Mouse (Mus musculus): ENCODE measurements at regions not wholly inside any gene's neighbourhood (a gene's known extent, or its start where the extent isn't known, plus 50 kb on each side); places are given as distances from the start of the nearest gene placed in this dataset.

DNA sequence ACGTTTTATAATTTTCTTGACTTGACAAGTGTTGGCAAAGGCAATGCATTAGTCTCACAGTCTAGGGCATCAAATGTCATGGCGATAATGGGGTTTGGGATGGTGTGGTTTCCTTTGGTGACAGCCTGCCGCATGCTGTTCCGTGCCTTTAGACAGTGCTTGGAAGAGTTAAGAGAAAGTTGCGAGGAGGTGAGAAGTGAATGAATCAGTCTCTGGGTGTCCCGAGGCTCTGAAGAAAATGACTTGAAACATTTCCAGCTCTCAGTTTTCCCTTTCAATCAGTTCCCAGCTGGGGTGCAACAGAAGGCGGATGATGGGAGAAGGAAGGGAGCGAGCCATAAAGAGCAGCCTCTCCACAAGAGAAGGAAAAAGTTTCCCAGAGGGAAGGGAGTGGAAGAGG lies 211.0 kb upstream of the Pdcd1 start:
- DNase-seq (ENCODE audit: low spot score in 2 of 2), result peak in 1 of 2 experiments; percentile 80
- intact Hi-C loops (cut with DNase I), result no loop called here

DNA sequence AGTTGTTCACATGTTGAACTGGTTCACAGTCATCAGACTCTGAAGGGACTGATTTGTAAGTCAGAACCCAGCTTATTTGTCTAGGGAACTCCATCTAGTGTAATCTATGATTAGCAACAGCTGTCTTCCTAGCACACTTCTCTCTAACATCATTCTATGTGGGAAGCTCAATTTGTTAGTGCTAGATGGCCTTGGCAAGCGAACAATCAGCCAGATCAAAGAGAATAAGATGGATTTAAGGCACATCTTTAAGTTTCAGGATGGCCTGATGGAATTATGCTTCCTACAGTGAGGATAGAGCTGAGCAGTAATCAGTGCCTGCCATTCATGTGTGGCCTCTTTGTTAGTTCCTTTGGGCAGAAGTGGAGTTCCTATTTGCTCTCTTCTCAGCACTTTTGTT lies 183.1 kb upstream of the Pdcd1 start:
- no peak for DNase-seq (ENCODE audit: low spot score in 2 of 2)
- intact Hi-C loops (cut with DNase I), result no loop called here

DNA sequence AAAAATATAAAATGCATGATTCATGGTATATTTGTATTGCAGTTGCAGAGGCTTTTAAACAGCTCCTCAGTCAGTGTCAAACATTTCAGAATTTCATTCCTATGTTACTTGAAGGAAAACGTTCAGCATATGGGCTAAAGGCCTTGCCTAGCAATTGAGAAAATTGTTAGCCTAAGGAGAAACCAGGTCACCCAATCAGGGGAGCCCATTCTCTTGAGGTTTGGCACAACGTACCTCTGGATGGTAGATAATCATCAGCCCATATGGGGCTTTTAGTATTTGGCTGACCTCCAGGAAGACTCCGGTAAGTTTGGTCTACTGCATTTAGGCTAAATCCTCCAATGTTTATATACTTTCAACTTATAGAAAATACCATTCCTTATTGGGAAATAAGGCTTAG lies 168.7 kb upstream of the Pdcd1 start:
- DNase-seq (ENCODE audit: low spot score in 2 of 2), result no peak
- intact Hi-C loops (cut with DNase I), result no loop called here

DNA sequence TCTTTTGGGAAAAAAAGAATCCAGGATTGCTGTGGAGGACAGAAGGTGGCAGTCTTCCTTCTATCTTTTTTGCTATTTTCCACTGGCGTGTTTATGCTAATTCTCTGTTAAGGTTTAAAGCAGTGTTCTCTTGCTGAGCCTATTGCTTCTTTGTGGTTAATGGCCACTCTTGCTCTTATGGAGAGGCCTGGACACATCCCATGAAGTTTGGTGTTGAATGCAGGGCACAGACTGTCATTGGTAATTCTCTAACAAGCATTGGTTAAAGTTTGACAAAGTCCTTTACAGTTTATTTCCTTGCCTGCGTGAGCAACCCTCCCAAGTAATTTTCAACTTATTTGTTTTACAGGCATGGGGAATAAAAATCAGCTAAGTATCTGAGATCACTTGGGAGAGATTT lies 165.1 kb upstream of the Pdcd1 start:
- intact Hi-C loops (cut with DNase I), result no loop called here
- DNase-seq (ENCODE audit: low spot score in 2 of 2), result no peak

DNA sequence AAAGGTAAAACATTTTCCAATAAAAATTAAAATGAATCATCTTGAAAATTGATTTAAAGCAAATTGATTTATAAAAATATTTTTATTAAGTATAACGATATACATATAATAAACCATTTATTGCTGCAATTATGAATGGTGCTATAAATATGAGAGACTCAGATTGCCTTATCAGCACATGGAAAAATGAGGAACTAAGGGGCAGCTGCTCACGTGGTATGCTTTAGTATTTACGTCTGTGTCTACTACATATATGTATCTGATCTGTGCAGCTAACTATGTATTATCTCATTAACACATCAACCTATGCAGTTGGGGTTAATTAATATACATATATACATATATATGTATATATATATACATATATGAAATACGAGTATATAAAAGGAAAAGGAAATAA lies 156.6 kb upstream of the Pdcd1 start:
- DNase-seq (ENCODE audit: low spot score in 2 of 2), result no peak
- intact Hi-C loops (cut with DNase I), result no loop called here

DNA sequence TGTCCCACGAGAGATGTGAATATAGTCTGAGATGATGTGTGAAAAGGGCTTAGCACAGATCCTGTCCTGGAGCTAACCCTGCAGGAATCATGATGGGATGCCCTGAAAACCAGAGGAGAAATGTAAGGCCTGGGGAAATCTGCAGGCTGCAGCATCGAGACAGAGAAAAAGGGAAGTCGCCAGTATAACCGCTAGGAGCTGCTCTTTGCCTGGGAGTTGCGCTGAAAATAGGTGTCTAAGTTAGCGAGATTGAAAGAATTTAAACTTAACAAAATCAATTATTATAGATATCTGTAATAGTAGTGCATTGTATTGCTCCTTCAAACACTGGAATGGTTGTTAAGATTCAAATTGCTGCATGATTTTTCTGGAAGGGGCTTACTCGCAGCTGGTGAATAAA lies 155.5 kb upstream of the Pdcd1 start:
- no peak for DNase-seq (ENCODE audit: low spot score in 2 of 2)
- intact Hi-C loops (cut with DNase I), result no loop called here

DNA sequence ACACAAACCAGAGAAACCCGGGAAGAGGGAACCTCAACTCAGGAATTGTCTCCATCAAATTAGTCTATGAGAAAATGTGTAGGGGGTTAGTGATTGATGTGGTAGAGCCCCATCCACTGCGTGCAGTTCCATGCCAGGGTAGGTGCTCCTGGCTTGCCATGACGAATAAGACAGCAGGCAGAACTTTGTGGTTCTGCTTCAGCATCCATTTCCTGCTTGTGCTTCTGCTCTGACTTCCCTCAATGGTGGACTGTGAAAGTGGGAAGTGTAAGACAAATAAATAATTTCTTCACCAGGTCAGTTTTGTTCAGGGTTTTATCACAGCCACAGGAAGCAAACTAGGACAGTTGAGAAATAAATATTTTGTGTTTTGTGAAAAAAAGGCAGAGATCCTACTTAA lies 150.9 kb upstream of the Pdcd1 start:
- DNase-seq (ENCODE audit: low spot score in 2 of 2), result no peak
- intact Hi-C loops (cut with DNase I), result no loop called here

DNA sequence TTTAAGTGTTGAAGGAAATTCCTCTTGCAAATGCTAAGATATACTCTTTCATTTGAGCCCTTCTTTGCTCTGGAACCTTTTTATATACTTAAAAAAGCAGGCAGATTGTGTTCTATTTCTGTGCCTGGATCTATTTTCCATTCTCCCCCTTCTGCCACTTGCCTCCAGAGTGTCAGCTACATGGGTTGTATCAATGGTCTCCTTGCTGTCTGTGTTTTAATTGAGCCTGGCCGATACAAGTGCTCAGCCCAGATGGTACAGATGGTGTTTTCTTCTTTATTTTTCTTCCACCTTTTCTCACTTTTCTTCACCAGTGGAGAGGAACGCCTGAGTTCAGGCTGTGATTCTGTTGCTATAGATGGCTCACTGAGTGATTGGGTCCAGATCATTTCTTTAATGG lies 131.5 kb upstream of the Pdcd1 start:
- DNase-seq (ENCODE audit: low spot score in 2 of 2), result peak; percentile 6 to 83
- intact Hi-C loops (cut with DNase I), result loop anchor here (5.0 kb wide), 1 partner anchor 863 kb away; no protein-coding TSS in a partner anchor

DNA sequence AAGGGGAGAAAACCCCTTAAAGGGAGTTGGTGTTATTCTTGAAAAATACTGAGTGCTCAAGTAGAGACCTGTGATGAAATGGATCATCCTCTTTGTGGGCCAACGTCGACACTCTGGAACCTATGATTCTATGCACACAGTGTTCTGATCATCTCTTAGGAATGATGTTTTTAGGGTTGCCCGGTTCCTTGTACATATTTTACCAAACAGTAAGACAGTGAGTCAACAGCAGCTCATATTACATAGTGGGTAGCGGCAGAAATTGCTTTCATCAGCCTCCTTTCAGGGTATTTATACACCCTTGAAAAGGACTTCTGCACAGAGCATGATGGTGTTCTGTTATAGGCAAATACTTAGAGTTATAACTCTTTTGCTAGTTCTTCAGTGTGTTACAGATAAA lies 97.6 kb upstream of the Pdcd1 start:
- no peak for DNase-seq (ENCODE audit: low spot score in 2 of 2)
- intact Hi-C loops (cut with DNase I), result no loop called here

DNA sequence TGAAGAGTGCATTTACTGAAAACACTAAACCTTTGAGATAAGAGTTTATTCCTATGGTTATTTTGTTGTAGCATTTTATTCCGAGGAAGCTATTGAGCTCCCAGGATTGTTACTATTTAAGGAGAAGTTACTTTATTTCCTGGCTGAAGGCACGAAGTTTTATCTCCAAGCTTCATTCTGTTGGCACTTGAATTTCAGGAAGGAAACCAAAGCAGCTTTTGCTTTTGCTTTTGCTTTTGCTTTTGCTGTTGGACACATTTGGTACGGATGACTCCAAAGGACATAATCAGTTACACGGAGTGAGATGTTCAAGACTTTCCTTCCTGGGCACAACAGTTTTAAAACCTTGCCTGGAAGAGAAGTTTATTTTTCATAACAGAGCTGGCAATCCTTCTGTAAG lies 94.7 kb upstream of the Pdcd1 start:
- DNase-seq (ENCODE audit: low spot score in 2 of 2), result no peak

DNA sequence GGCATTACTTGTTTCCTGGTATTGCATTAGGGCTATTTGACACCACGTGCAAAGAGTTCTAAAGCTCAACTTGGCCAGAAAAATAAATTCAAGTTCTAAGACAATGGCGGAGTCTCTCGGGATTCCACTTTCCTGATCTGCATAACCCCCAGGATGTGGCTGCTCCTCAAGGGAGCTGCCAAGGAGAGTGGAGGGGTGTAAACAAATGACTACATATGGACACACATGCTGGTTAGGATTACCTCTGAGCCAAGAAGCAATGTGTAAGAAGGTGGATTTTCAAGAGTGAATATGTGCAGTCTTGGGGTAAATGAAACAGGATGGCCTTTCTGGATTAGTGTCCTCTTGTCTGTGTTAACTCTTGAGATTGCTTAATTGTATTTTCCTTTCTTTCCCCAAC lies 88.2 kb upstream of the Pdcd1 start:
- intact Hi-C loops (cut with DNase I), result no loop called here
- no peak for DNase-seq (ENCODE audit: low spot score in 2 of 2)

More for the DNA sequence above, 94.7 kb upstream of the Pdcd1 start:
- intact Hi-C loops (cut with DNase I), result no loop called here

DNA sequence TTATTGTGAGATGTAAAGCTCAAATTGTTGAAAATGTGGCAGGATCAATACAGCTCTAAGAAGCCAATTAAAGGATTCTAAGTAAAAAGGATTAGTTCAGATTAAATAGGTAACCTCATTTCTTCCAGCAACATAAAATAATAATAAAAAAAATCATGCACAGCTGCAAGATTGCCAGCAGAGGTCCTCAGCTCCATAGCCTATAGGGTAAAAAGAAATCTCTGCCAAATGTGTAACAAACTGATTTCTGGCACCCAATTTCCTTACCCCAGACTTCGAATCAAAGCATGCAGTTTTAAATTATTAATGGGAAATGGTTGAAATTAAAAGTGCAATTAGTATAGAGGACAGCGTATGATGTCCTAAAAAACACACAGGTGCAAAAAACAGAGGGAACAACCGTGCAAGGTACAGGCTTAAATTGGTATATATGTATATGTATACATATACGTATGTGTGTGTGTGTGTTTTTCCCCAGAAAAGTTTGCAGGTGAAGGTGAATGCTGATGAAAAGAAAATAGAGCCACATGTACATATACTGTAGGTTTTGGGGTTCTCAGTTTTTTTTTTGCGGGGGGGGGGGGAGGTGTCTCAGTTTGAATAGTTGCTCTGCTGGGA lies 87.2 kb upstream of the Pdcd1 start:
- intact Hi-C loops (cut with DNase I), result loop anchor here (5.0 kb wide), 1 partner anchor 1623 kb away; no protein-coding TSS in a partner anchor
- peak in 1 of 2 experiments; percentile 8 for DNase-seq (ENCODE audit: low spot score in 2 of 2)

DNA sequence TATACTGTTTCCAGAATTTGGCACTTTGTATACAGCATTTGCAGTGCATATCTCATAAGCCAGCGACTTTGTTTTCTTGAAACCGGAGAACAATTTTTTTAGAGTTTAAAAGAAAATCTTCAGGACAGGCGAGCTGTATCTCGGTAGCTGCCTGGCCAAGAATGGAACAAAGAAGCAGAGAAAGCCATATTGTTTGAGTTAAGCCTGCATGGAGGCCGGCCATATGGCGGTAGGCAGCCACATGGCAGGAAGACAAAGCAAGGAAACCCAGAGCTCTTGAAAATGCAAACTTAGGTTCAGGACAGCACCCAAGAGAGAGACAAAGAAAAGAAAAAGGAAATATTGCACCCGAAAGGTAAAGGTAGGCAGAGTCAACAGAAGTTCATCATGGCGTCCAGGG lies 84.4 kb upstream of the Pdcd1 start:
- DNase-seq (ENCODE audit: low spot score in 2 of 2), result peak in 1 of 2 experiments; percentile 42
- intact Hi-C loops (cut with DNase I), result loop anchor here (5.0 kb wide), 1 partner anchor 1626 kb away; no protein-coding TSS in a partner anchor
